Mouse (Mus musculus) lung, adult 2 months (tissue): ENCODE measurements at regions not wholly inside any gene's neighbourhood (a gene's known extent, or its start where the extent isn't known, plus 50 kb on each side); places are given as distances from the start of the nearest gene placed in this dataset.

Experiments used
- CTCF ChIP-seq: fragments of 200-500 bp; IDR thresholded peaks from 2 replicates; pipeline ENCODE4 v1.5.1; 2011; ENCODE audit warnings: mild to moderate bottlenecking, low read length, control low read depth; ENCODE audit not compliant: insufficient read depth
- POLR2A ChIP-seq: fragments of 200-500 bp; IDR thresholded peaks from 2 replicates; pipeline ENCODE4 v1.6.1; 2011; ENCODE audit warnings: low read depth, mild to moderate bottlenecking, control low read depth, low read length, borderline replicate concordance; ENCODE audit errors: extremely low read depth

- no peak for TF ChIP-seq CTCF
- TF ChIP-seq POLR2A: no peak
Measured at GRCm38 (mm10) chr6:37642066-37642465, 112.1 kb downstream of the Akr1d1 start.
